Mouse (Mus musculus) erythroblast, adult 5-6 weeks (primary cell): ENCODE results near the gene Eaf1. TPM values are rescaled to one million over a fixed set of nuclear protein-coding genes. Genes with fewer than 3 reads are reported as not detected.

Experiments
- total RNA-seq, 2 experiments: library from RNA; stranded (forward) in 1 of 2; stranded (reverse) in 1 of 2; fragments of 150-400 nt in 1 of 2; fragments of 200-764, 138-1000 nt in 1 of 2; gene quantifications; 2 replicates each; pipeline versions ENCODE4 v1.2.3 to v1.2.4; 2015 to 2017; ENCODE audit warnings: low replicate concordance in 2 of 2

Gene Eaf1
- total RNA-seq, 2 experiments from 2014 or later, result 8.2 to 10.4 TPM

Other genes with a start within 250 kb of the Eaf1 start
- gene Phf7, start 243.1 kb upstream of the Eaf1 start, total RNA-seq (2015; ENCODE audit: low replicate concordance), result 4.8 and 11.5 TPM in 2 replicates
- gene Phf7, start 243.1 kb upstream of the Eaf1 start, total RNA-seq (2017; ENCODE audit: low replicate concordance), result 2.5 and 4.8 TPM in 2 replicates
- 4.0 and 11.1 TPM in 2 replicates for gene Bap1, start 242.9 kb upstream of the Eaf1 start, total RNA-seq (2015; ENCODE audit: low replicate concordance)
- 22.9 and 32.1 TPM in 2 replicates for gene Bap1, start 242.9 kb upstream of the Eaf1 start, total RNA-seq (2017; ENCODE audit: low replicate concordance)
- not detected in 2 replicates for gene Dnah1, start 170.5 kb upstream of the Eaf1 start, total RNA-seq (2015; ENCODE audit: low replicate concordance)
- under 0.01 TPM in 1 of 2 replicates, not detected in the other for gene Dnah1, start 170.5 kb upstream of the Eaf1 start, total RNA-seq (2017; ENCODE audit: low replicate concordance)
- gene Capn7, start 157.8 kb upstream of the Eaf1 start, total RNA-seq (2015; ENCODE audit: low replicate concordance), result 10.0 and 17.3 TPM in 2 replicates
- gene Capn7, start 157.8 kb upstream of the Eaf1 start, total RNA-seq (2017; ENCODE audit: low replicate concordance), result 13.0 and 17.7 TPM in 2 replicates
- 8.5 and 15.3 TPM in 2 replicates for gene Sh3bp5, start 58.3 kb upstream of the Eaf1 start, total RNA-seq (2015; ENCODE audit: low replicate concordance)
- gene Sh3bp5, start 58.3 kb upstream of the Eaf1 start, total RNA-seq (2017; ENCODE audit: low replicate concordance), result 8.1 and 11.1 TPM in 2 replicates
- 10.2 and 13.8 TPM in 2 replicates for gene Mettl6, start 641 bp downstream of the Eaf1 start, total RNA-seq (2015; ENCODE audit: low replicate concordance)
- 24.1 and 33.0 TPM in 2 replicates for gene Mettl6, start 641 bp downstream of the Eaf1 start, total RNA-seq (2017; ENCODE audit: low replicate concordance)
- gene Colq, start 96.9 kb downstream of the Eaf1 start, total RNA-seq (2015; ENCODE audit: low replicate concordance), result not detected in 2 replicates
- 0.42 TPM in 1 of 2 replicates, not detected in the other for gene Colq, start 96.9 kb downstream of the Eaf1 start, total RNA-seq (2017; ENCODE audit: low replicate concordance)
- gene Gm49387, start 146.5 kb downstream of the Eaf1 start, total RNA-seq (2015; ENCODE audit: low replicate concordance), result 2.7 TPM in 1 of 2 replicates, not detected in the other
- gene Gm49387, start 146.5 kb downstream of the Eaf1 start, total RNA-seq (2017; ENCODE audit: low replicate concordance), result not detected in 2 replicates
- gene Btd, start 146.6 kb downstream of the Eaf1 start, total RNA-seq (2015; ENCODE audit: low replicate concordance), result 5.6 and 18.3 TPM in 2 replicates
- gene Btd, start 146.6 kb downstream of the Eaf1 start, total RNA-seq (2017; ENCODE audit: low replicate concordance), result 4.5 and 5.3 TPM in 2 replicates
- gene Hacl1, start 146.9 kb downstream of the Eaf1 start, total RNA-seq (2015; ENCODE audit: low replicate concordance), result 0.58 and 11.5 TPM in 2 replicates
- 11.2 and 18.7 TPM in 2 replicates for gene Hacl1, start 146.9 kb downstream of the Eaf1 start, total RNA-seq (2017; ENCODE audit: low replicate concordance)